ENCODE assay signal across 17 mouse cellular contexts in the genomic region with DNA sequence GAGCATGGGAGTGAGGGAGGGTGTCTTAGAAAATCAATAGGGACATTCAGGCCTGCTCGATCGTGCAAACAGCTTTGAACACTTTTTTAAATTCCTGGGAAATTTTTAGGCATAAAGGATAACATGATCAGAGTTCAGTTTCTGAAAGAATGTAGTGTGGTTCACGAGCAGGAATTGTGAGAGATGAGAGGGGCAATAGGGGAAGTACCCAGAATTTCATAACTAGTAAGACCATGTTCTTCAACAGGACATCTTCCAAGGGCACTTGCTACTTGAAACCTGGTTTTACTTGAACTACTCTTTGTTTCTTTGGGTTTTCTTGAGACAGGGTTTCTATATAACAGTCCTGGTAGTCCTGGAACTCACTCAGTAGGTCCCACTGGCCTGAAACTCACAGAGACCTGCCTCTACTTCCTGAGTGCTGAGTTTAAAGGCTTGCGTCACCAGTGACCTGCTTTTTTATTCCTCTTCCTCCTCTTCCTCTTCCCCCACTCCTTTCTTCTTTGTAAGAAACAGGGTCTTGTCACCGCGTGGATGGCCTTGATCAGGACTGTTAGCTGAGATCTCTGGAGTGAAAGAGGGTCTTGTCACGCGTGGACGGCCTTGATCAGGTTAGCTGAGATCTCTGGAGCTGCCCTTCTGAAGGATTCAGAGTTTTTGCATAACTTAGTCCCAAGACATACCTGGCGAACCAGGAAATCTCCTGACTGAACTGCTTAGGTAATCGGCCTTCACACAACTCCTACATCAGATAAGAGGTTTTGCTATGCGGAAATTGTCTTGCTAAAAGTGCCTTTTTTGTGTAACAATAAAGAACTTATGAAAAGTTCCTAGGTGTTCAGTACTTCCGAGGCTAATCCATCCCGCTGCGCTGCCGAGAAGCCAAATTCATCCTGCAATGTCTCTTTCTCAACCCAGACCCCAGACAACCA. TPM values are rescaled to one million over a fixed set of nuclear protein-coding genes. Genes with fewer than 3 reads are reported as not detected.
DNase-seq lines count a peak whose midpoint lies in the region; ATAC-seq and TF ChIP-seq lines count a peak whose summit lies in the region.
"Had no signal": no experiment of that assay in that cellular context is flagged by ENCODE, and none has a peak within 500 bp of the region (broad histone marks: within the 10 kb centered on the region; RNA-seq: fewer than 3 reads in every experiment).

No protein-coding gene starts in this region.

- no peaks in the 10 kb centered on the region for H3K9me3 ChIP-seq in lung, postnatal 0 days (ENCODE audit: low read length)
- no peaks in the 10 kb centered on the region for H3K9me3 ChIP-seq in limb, embryonic 10.5 days (replicated peaks)
- H3K9me3 ChIP-seq: limb, embryonic 12.5 days; midbrain, embryonic 15.5 days had no signal

- TF ChIP-seq CTCF in lung, postnatal 0 days (IDR thresholded peaks at IDR 0.05): no peak
- no peak for TF ChIP-seq CTCF in bone marrow macrophage, adult 2 months (IDR thresholded peaks at IDR 0.05; ENCODE audit: low read depth, low read length)

- no peaks in the 10 kb centered on the region for H3K36me3 ChIP-seq in lung, postnatal 0 days (ENCODE audit: insufficient read depth, low read length)
- H3K36me3 ChIP-seq in limb, embryonic 10.5 days: no peaks in the 10 kb centered on the region
- H3K36me3 ChIP-seq: limb, embryonic 12.5 days; midbrain, embryonic 15.5 days had no signal

- no peak for TF ChIP-seq EP300 in lung, postnatal 0 days (IDR thresholded peaks at IDR 0.05)

- no peaks in the 10 kb centered on the region for H3K27me3 ChIP-seq in lung, postnatal 0 days (replicated peaks; ENCODE audit: insufficient read depth, low read length)
- H3K27me3 ChIP-seq in limb, embryonic 10.5 days (ENCODE audit: low read depth, poor library complexity, severe bottlenecking): no peaks in the 10 kb centered on the region

- no peak for TF ChIP-seq POLR2A in bone marrow macrophage, adult 2 months (IDR thresholded peaks at IDR 0.05; ENCODE audit: borderline replicate concordance, low read depth, low read length)

- no peak overlapping the region for H3K27ac ChIP-seq in lung, postnatal 0 days (ENCODE audit: low read length)
- peak overlapping the region; percentile 68 for H3K27ac ChIP-seq in bone marrow macrophage, adult 2 months (ENCODE audit: insufficient read depth, low read depth, low read length)
- no peak overlapping the region for H3K27ac ChIP-seq in limb, embryonic 10.5 days
- H3K27ac ChIP-seq: limb, embryonic 12.5 days; liver, embryonic 14.5 days; midbrain, embryonic 15.5 days had no signal

- no peak overlapping the region for H3K9ac ChIP-seq in lung, postnatal 0 days (replicated peaks; ENCODE audit: low read depth)
- H3K9ac ChIP-seq: limb, embryonic 12.5 days; liver, embryonic 14.5 days; midbrain, embryonic 15.5 days had no signal

- H3K4me2 ChIP-seq in lung, postnatal 0 days (replicated peaks; ENCODE audit: low read depth, low read length): no peak overlapping the region
- H3K4me2 ChIP-seq: limb, embryonic 12.5 days; midbrain, embryonic 15.5 days had no signal

- H3K4me1 ChIP-seq in lung, postnatal 0 days (ENCODE audit: insufficient read depth, low read depth, low read length): no peaks in the 10 kb centered on the region
- peaks cover 14% of the 10 kb centered on the region for H3K4me1 ChIP-seq in bone marrow macrophage, adult 2 months (ENCODE audit: control insufficient read depth, insufficient read depth, low read length)
- no peaks in the 10 kb centered on the region for H3K4me1 ChIP-seq in limb, embryonic 10.5 days
- H3K4me1 ChIP-seq: limb, embryonic 12.5 days; midbrain, embryonic 15.5 days had no signal

- DNase-seq in lung, postnatal 0 days (ENCODE audit: low spot score): peak; percentile 41
- DNase-seq in lung, postnatal 14 days: no peak
- peak; percentile 27 for DNase-seq in thymus, postnatal 4 days
- DNase-seq in limb, embryonic 10.5 days (ENCODE audit: low spot score): no peak
- DNase-seq: cerebellum, postnatal 36 days; kidney, adult 18-20 months; kidney, postnatal 36 days; right cerebral cortex, postnatal 25 days had no signal

- ATAC-seq in lung, postnatal 0 days: no peak
- peak; percentile 54; the same call in 1 of the 2 replicates for ATAC-seq in megakaryocyte progenitor cell, adult 5-6 weeks (replicated peaks; ENCODE audit: poor library complexity)
- ATAC-seq in erythroblast, adult 5-6 weeks (replicated peaks; ENCODE audit: low FRiP score, poor library complexity, severe bottlenecking): no peak
- ATAC-seq in monocyte, adult 5-6 weeks (replicated peaks; ENCODE audit: insufficient number of reproducible peaks, low FRiP score, low TSS enrichment, poor library complexity, severe bottlenecking): no peak
- ATAC-seq: midbrain, embryonic 15.5 days had no signal

- no peak overlapping the region for H3K4me3 ChIP-seq in lung, postnatal 0 days (ENCODE audit: low read depth, low read length)
- H3K4me3 ChIP-seq in bone marrow macrophage, adult 2 months (ENCODE audit: insufficient read depth, low read length): no peak overlapping the region
- no peak overlapping the region for H3K4me3 ChIP-seq in limb, embryonic 10.5 days
- H3K4me3 ChIP-seq: limb, embryonic 12.5 days; midbrain, embryonic 15.5 days had no signal

- 63% methylated on average over 16 of the region's 16 CpGs for WGBS in lung, postnatal 0 days
- 89% methylated on average over 16 of the region's 16 CpGs for WGBS in limb, embryonic 10.5 days

RNA-seq across cellular contexts. Expression of a gene that starts 18.1 kb away (rescaled TPM):
- polyA plus RNA-seq in lung, postnatal 0 days (2015; fragmentation: Nextera tagmentation; extraction: Ambion mirVana): 0.19 and 0.32 TPM in 2 replicates
- polyA plus RNA-seq in bone marrow macrophage, adult 2 months (2012; ENCODE audit: insufficient read depth, insufficient read length, missing spikeins): not detected in 2 replicates
- total RNA-seq in megakaryocyte progenitor cell, adult 5-6 weeks (2015): 2.6 and 2.8 TPM in 2 replicates
- 0.87 TPM in 1 of 2 replicates, not detected in the other for total RNA-seq in megakaryocyte progenitor cell, adult 5-6 weeks (2017)
- not detected in 2 replicates for total RNA-seq in erythroblast, adult 5-6 weeks (2015; ENCODE audit: low replicate concordance)
- total RNA-seq in erythroblast, adult 5-6 weeks (2017; ENCODE audit: low replicate concordance): not detected in 2 replicates
- total RNA-seq in monocyte, adult 5-6 weeks (2017): not detected in 3 replicates
- polyA plus RNA-seq in limb, embryonic 10.5 days (2016; fragmentation: Nextera tagmentation; extraction: Ambion mirVana): 0.78 and 0.99 TPM in 2 replicates
- polyA plus RNA-seq: C2C12; hindbrain, embryonic 11.5 days; midbrain, embryonic 15.5 days had no signal

Comparison
In these comparisons a context has a peak if more than half of its experiments do, and no peak if none do; other contexts are left out.
1. DNase-seq: peak in lung, postnatal 0 days (single experiment) and thymus, postnatal 4 days (single experiment); none in lung, postnatal 14 days (single experiment) and limb, embryonic 10.5 days (single experiment).